Mouse (Mus musculus) midbrain, embryonic 13.5 days (tissue): ENCODE measurements at regions not wholly inside any gene's neighbourhood (a gene's known extent, or its start where the extent isn't known, plus 50 kb on each side); places are given as distances from the start of the nearest gene placed in this dataset.

Experiments
- ATAC-seq: fragments of 200-750 bp; cut with Nextera tagmentation; 2 replicates; pipeline ENCODE4 v1.8.0; 2017; ENCODE audit warnings: mild to moderate bottlenecking, moderate TSS enrichment, moderate library complexity
- H3K27ac ChIP-seq: fragments of 300-500 bp; sonication (generic); 2 replicates; pipeline ENCODE4 v1.5.1; 2015; ENCODE audit warnings: inconsistent platforms, mild to moderate bottlenecking, moderate library complexity
- H3K27me3 ChIP-seq: fragments of 300-500 bp; sonication (generic); 2 replicates; pipeline ENCODE4 v1.6.1; 2015; ENCODE audit warnings: mild to moderate bottlenecking, inconsistent platforms
- H3K36me3 ChIP-seq: fragments of 300-500 bp; sonication (generic); 2 replicates; pipeline ENCODE4 v1.6.1; 2015; ENCODE audit warnings: mild to moderate bottlenecking, inconsistent platforms
- H3K4me1 ChIP-seq: fragments of 300-500 bp; sonication (generic); replicated peaks from 2 replicates; pipeline ENCODE4 v1.6.1; 2015; ENCODE audit warnings: inconsistent platforms
- H3K4me2 ChIP-seq: fragments of 300-500 bp; sonication (generic); replicated peaks from 2 replicates; pipeline ENCODE4 v1.6.1; 2015; ENCODE audit warnings: moderate library complexity, mild to moderate bottlenecking, inconsistent platforms
- H3K4me3 ChIP-seq: fragments of 300-500 bp; sonication (generic); replicated peaks from 2 replicates; pipeline ENCODE4 v1.5.1; 2015; ENCODE audit warnings: mild to moderate bottlenecking, inconsistent platforms
- H3K9ac ChIP-seq: fragments of 300-500 bp; sonication (generic); replicated peaks from 2 replicates; pipeline ENCODE4 v1.6.1; 2015; ENCODE audit warnings: mild to moderate bottlenecking, inconsistent platforms
- H3K9me3 ChIP-seq: fragments of 300-500 bp; sonication (generic); 2 replicates; pipeline ENCODE4 v1.6.1; 2016; ENCODE audit warnings: mild to moderate bottlenecking, inconsistent platforms
- WGBS: fragments of 180-500 bp; shearing (Covaris S2); methylation state at CpG from one replicate; pipeline ENCODE4 v1.1.7; 2015; 5-methylcytosine and 5-hydroxymethylcytosine counted together

DNA sequence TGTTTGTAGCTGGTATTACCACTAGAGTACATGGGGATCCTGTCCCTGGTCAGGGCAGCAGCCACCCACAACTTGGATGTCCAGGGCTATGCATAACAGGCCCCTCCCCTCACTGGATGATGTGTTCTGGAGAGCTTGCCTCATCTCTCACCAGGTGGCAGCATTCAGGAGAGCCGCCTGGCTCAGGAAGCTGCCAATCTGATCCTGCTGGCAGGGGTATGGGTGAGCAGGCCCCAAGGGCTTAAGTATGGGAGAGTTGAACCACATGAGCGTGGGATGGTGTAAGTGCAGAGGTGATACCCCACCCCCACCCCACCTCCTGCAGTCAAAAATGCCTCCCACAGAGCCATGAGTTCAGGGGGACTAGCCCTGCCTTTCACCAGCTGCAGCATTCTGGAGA is 110.0 kb upstream of the Usp24 start:
- Histone ChIP-seq H3K27ac (no peak overlapping the region), H3K4me3 (no peak overlapping the region), H3K36me3 (no peaks in the 10 kb centered on the region), H3K9ac (no peak overlapping the region), H3K4me2 (no peak overlapping the region), H3K27me3 (no peaks in the 10 kb centered on the region), H3K4me1 (0 out of 2 replicates have a peak, but pooled peaks cover under 1% of the 10 kb centered on the region), H3K9me3 (no peaks in the 10 kb centered on the region)
- WGBS, result 63% methylated on average over 2 of the region's 2 CpGs
- ATAC-seq, result peak; percentile 24; the same call in 1 of the 2 replicates

DNA sequence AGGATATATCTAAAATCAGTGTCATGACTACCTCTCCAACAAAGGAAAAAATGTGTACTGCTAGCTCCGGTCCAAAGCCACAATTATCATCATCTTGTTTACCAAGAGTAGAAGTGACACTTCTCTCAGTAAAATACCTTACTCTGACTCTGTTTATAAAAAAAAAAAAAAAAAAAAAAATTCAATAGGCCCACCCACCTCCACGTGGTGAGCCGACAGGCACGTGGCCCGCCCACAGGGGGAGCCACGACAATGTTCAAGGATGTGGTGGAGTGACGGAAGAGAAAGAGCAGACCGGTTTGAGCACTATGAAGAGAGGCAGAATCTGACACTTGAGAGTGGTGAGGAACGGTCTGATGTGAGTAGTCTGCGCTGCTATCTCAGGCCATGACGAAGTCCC is 106.5 kb upstream of the Usp24 start:
- no peak overlapping the region for H3K27ac ChIP-seq
- H3K4me1 ChIP-seq, result no peaks in the 10 kb centered on the region
- no peaks in the 10 kb centered on the region for H3K36me3 ChIP-seq
- no peak overlapping the region for H3K9ac ChIP-seq
- 90% methylated on average over 11 of the region's 11 CpGs for WGBS
- H3K27me3 ChIP-seq, result no peaks in the 10 kb centered on the region
- ATAC-seq, result no peak
- no peak overlapping the region for H3K4me3 ChIP-seq
- H3K9me3 ChIP-seq, result no peaks in the 10 kb centered on the region
- H3K4me2 ChIP-seq, result no peak overlapping the region

DNA sequence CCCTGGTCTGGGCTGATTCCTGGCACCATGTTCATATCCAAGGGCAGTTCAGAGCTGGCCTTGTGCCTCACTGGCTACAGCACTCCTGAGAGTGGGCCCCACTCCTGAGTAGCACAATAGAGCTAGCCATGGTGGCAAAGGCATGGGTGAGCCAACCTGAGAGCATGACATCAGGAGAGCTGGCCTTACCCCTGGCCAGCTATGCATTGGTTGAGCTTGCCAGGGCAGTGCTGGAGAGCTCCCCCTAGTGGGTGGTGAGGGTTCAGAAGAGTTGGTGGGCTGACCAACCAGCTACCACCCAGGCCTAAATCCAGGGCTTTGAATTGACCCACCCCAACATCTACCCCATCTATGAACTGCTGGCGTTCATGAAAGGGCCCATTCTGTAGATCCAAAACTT is 106.0 kb upstream of the Usp24 start:
- H3K4me2 ChIP-seq, result no peak overlapping the region
- no peaks in the 10 kb centered on the region for H3K4me1 ChIP-seq
- no peak overlapping the region for H3K9ac ChIP-seq
- H3K27me3 ChIP-seq, result no peaks in the 10 kb centered on the region
- H3K4me3 ChIP-seq, result no peak overlapping the region
- H3K36me3 ChIP-seq, result no peaks in the 10 kb centered on the region
- 92% methylated on average over 1 of the region's 1 CpGs for WGBS
- no peak for ATAC-seq
- no peaks in the 10 kb centered on the region for H3K9me3 ChIP-seq
- no peak overlapping the region for H3K27ac ChIP-seq

DNA sequence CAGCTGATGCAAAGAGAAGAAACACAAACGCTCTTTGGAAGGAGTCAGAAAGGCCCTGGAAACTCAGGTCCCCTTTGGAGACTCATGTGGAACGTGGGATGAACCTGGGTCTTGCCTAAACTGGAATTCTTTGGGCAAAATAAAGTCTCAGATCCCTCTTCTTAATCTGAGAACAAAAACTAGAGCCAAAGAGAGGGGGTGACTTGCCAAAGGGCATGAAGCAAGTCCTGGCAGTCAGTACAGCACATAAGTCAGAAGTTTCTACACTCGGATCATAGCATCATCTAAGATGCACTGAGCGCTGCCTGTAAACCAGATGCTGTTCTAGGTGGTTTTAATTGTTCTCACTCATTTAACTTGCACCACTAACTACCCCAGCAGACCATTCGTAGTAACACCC is 101.8 kb upstream of the Usp24 start:
- no peak overlapping the region for H3K4me3 ChIP-seq
- no peaks in the 10 kb centered on the region for H3K27me3 ChIP-seq
- 86% methylated on average over 5 of the region's 5 CpGs for WGBS
- no peaks in the 10 kb centered on the region for H3K9me3 ChIP-seq
- no peak overlapping the region for H3K9ac ChIP-seq
- ATAC-seq, result no peak
- no peaks in the 10 kb centered on the region for H3K4me1 ChIP-seq
- H3K27ac ChIP-seq, result no peak overlapping the region
- H3K4me2 ChIP-seq, result no peak overlapping the region
- no peaks in the 10 kb centered on the region for H3K36me3 ChIP-seq

DNA sequence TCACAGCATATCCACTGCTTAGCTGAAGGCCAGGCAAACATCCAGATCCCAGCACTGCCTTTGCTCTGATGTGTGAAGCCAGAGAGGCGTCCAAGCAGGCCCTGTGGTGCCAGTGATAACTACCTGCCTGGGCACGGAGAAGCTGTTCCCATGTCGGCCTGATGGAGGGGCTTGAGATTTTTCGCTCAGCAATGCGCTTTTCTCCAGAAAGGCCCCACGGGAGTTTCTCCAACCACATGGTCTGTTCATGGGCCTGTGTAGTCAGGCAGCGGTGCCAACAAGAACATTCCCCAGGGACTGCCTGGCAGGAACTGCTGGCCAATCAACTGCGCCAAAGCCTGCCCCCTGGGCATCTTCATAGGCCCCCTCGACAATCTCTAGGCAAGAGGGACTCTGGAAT is 95.4 kb upstream of the Usp24 start:
- Histone ChIP-seq H3K4me2 (no peak overlapping the region), H3K4me1 (no peaks in the 10 kb centered on the region), H3K9me3 (no peaks in the 10 kb centered on the region), H3K4me3 (no peak overlapping the region), H3K9ac (no peak overlapping the region), H3K27me3 (no peaks in the 10 kb centered on the region), H3K36me3 (no peaks in the 10 kb centered on the region), H3K27ac (no peak overlapping the region)
- WGBS, result 85% methylated on average over 9 of the region's 9 CpGs
- ATAC-seq, result no peak

DNA sequence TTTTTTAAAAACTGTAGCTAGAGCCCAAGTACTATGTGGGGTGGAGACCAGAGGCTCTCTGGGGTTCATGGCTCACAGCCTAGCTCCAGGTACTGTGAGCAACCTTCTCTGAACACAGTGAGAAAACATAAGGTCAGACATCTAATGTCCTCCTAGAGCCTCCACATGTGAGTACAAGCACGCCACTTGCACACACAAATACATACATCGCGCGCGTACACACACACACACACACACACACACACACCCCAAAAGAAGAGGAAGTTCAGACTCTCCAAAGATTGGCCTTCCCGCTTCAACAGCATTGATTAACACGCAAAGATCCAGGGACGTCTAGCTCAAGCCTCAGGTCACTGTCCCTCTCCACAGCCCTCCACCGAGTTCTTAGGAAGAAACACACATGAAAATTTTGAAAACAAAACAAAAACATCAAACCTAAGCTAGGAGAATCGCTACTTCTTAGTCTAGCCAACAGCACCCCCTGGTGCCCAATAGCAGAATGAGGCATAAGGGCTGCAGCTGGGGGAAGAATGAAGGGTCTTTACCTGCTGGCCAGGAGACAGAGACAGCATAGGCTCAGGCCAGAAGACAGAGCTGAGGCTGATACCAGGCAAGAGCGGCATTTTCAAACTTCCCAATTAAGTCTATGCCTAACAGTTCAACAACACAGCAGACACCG is 90.7 kb upstream of the Usp24 start:
- Histone ChIP-seq H3K36me3 (no peaks in the 10 kb centered on the region), H3K27ac (no peak overlapping the region), H3K27me3 (no peaks in the 10 kb centered on the region), H3K4me3 (no peak overlapping the region), H3K9ac (no peak overlapping the region), H3K4me2 (no peak overlapping the region), H3K4me1 (no peaks in the 10 kb centered on the region), H3K9me3 (peaks cover 5% of the 10 kb centered on the region; the same call in 1 of the 2 replicates)
- ATAC-seq, result peak; percentile 60; the same call in 1 of the 2 replicates
- WGBS, result 56% methylated on average over 12 of the region's 12 CpGs

DNA sequence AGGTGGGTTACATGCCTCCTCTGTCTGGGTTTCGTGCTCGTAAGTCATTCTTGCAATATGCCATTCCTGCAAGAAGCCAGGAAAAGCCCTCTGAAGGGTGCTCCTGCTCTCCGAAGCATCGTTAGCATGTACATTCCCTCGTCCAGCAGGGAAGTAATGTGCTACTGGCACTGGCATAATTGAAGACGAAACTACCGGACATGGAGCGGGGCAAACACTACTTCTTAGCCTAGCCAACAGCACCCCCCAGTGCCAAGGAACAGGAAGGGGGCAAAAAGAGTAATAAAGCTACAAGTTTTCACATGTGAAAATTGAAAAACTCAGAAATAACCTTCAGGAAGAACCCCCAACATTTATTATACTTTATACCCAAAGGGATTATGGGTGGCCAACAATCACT is 88.6 kb upstream of the Usp24 start:
- H3K9ac ChIP-seq, result no peak overlapping the region
- no peak overlapping the region for H3K4me2 ChIP-seq
- H3K4me1 ChIP-seq, result no peaks in the 10 kb centered on the region
- H3K27ac ChIP-seq, result no peak overlapping the region
- H3K27me3 ChIP-seq, result no peaks in the 10 kb centered on the region
- peaks cover 5% of the 10 kb centered on the region; the same call in 1 of the 2 replicates for H3K9me3 ChIP-seq
- 74% methylated on average over 8 of the region's 8 CpGs for WGBS
- no peaks in the 10 kb centered on the region for H3K36me3 ChIP-seq
- ATAC-seq, result no peak
- H3K4me3 ChIP-seq, result no peak overlapping the region

DNA sequence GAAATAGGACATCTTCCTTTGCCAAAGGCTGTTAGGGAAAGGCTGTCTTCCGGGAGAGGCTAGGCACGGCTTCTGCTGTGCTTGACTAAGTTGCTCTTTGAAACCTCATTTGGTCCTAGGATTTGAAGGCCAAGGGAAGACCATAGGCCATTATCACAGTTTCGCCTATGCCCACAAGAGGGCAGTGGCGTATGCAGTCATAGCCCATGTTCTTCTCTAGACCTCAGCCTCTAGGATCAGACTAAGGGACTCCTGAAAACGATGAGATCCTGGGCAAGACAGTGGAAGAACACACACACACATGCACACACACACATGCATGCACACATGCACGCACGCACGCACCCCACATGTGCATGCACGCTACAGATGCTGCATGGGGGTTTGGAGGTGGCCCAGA is 87.5 kb upstream of the Usp24 start:
- H3K9ac ChIP-seq, result no peak overlapping the region
- ATAC-seq, result peak; percentile 81
- H3K36me3 ChIP-seq, result no peaks in the 10 kb centered on the region
- no peaks in the 10 kb centered on the region for H3K27me3 ChIP-seq
- no peak overlapping the region for H3K4me3 ChIP-seq
- no peak overlapping the region for H3K4me2 ChIP-seq
- 40% methylated on average over 9 of the region's 9 CpGs for WGBS
- peaks cover 5% of the 10 kb centered on the region; the same call in 1 of the 2 replicates for H3K9me3 ChIP-seq
- H3K27ac ChIP-seq, result no peak overlapping the region
- H3K4me1 ChIP-seq, result no peaks in the 10 kb centered on the region

DNA sequence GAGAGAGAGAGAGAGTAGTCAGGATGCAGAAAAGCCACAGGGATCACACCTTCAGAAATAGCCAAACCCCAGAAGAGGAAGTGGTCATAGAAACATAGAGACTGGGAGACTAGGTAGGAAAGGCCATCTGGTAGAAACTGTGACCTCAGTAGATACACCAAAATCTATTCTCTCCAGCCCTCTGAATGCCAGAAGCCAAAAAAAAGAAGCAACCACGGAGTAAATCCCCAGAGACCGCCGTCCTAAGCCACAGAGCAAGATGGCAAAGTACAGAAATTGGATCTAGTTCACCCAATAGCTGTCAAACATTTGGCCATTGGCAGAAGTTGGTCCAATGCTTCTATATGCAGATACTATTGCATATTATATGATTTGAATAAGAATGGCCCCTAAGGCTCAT is 86.5 kb upstream of the Usp24 start:
- Histone ChIP-seq H3K36me3 (no peaks in the 10 kb centered on the region), H3K4me1 (no peaks in the 10 kb centered on the region), H3K4me3 (no peak overlapping the region), H3K27ac (no peak overlapping the region), H3K9ac (no peak overlapping the region), H3K4me2 (no peak overlapping the region), H3K9me3 (peaks cover 5% of the 10 kb centered on the region; the same call in 1 of the 2 replicates), H3K27me3 (no peaks in the 10 kb centered on the region)
- WGBS, result 74% methylated on average over 3 of the region's 3 CpGs
- ATAC-seq, result no peak

DNA sequence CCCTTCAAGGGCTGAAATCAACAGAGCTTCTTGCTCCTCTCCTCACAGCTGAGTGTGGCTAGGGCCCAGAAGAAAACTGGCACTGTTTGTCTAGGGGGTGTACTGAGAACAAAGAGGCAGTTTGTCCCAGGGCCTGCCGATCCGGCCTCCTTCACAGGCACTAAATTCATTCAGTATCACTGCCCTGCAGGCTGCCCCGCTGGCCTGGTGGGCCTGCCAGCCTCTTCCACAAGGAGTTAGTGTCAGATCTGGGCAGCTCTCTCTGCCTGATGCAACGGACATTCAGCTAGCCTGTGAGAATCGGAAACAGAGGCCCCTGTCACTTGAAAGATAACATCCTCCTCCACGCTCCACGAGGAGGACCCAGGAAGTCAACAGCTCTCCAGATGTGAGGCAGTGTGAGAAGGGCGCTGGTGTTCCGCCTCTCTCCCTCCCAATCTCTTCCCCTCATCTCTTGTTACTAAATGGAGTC is 83.5 kb upstream of the Usp24 start:
- 63% methylated on average over 9 of the region's 9 CpGs for WGBS
- no peaks in the 10 kb centered on the region for H3K36me3 ChIP-seq
- no peak overlapping the region for H3K4me2 ChIP-seq
- H3K4me3 ChIP-seq, result no peak overlapping the region
- no peak overlapping the region for H3K9ac ChIP-seq
- H3K4me1 ChIP-seq, result no peaks in the 10 kb centered on the region
- peaks cover 5% of the 10 kb centered on the region; the same call in 1 of the 2 replicates for H3K9me3 ChIP-seq
- peak; percentile 30; the same call in 1 of the 2 replicates for ATAC-seq
- no peak overlapping the region; the same call in 1 of the 2 replicates for H3K27ac ChIP-seq
- no peaks in the 10 kb centered on the region for H3K27me3 ChIP-seq

DNA sequence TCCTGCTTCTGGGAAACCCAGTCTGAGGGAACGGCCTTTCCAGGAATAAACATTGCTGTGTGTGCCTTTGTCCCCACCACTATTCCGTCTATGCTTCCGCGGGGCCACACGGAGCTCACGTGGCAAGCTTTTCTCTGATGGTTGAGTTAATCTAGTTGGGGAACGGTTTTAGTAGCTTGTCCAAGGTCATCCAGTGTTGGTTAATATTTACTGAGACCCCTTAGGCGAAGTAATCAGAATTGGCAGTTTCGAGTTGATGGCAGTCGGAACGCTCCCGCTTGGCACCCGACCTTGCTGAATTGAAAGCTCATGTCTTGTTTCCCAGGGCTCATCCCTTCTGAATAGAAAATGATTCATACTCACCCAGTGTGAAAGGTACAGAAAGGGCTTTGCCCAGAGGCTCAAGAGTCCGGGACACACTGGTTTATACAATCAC is 71.6 kb upstream of the Usp24 start:
- no peak for ATAC-seq
- Histone ChIP-seq H3K9ac (no peak overlapping the region), H3K9me3 (no peaks in the 10 kb centered on the region), H3K36me3 (no peaks in the 10 kb centered on the region), H3K27ac (no peak overlapping the region), H3K4me3 (no peak overlapping the region), H3K4me1 (no peaks in the 10 kb centered on the region), H3K4me2 (no peak overlapping the region), H3K27me3 (no peaks in the 10 kb centered on the region)
- WGBS, result 92% methylated on average over 14 of the region's 14 CpGs

DNA sequence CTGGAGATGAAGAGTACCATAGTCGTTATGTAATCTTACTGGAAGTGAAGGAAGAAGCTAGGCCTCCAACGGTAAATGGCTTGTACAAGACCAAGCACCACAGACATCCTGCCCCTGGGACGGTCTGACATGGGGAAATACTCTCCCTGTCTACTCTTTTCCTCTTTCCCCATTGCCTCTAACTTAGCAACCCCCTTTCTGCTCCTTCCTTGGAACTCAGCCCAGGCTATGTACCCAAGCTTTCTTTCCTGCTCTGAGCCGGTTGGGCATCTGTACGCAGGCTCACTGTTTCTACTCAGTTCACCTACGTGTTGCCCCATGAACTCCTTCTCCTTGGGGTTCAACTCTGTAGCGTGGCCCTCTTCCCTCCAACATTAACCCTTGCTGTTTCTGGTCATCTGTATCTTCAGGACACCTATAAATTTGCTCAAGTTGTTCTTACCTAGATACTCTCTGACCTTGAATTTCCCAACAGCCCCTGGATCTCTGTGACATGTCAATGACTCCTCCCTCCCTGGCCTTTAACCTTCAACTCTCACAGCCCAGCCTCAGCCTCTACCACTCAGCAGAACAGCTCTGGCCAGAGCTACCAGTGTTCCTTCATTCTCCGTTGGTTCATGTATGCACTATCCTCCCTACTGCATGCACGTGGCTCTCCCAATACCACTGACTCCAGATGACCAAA is 71.0 kb upstream of the Usp24 start:
- H3K4me2 ChIP-seq, result no peak overlapping the region
- no peaks in the 10 kb centered on the region for H3K9me3 ChIP-seq
- 94% methylated on average over 9 of the region's 9 CpGs for WGBS
- ATAC-seq, result no peak
- no peaks in the 10 kb centered on the region for H3K27me3 ChIP-seq
- no peak overlapping the region for H3K27ac ChIP-seq
- H3K4me1 ChIP-seq, result no peaks in the 10 kb centered on the region
- H3K9ac ChIP-seq, result no peak overlapping the region
- H3K36me3 ChIP-seq, result no peaks in the 10 kb centered on the region
- no peak overlapping the region for H3K4me3 ChIP-seq
